Mouse (Mus musculus): ENCODE measurements around the gene Foxj1. TPM values are rescaled to one million over a fixed set of nuclear protein-coding genes. Genes with fewer than 3 reads are reported as not detected.

Foxj1 gene
- total RNA-seq (2012; rRNA removed) (0.67 and 2.6 TPM in 2 replicates), total RNA-seq (2014; rRNA removed) (2.0 and 3.0 TPM in 2 replicates), polyA plus RNA-seq (2012; ENCODE audit: insufficient read length, low read depth) (0.12 and 0.26 TPM in 2 replicates)

- peak within 1 kb of the TSS; percentile 41 to 58 (median 51) for H3K4me3 ChIP-seq (replicated peaks in 1 of 3; ENCODE audit: low read depth in 2 of 3, low read length in 2 of 3, poor library complexity in 1 of 3)
- dilution Hi-C loops (cut with MboI; ENCODE audit: extremely low pct_ligation_motif_present, extremely low pct_unique_long_range_greater_than_20kb, low sequenced_read_pairs), result no loop called here
- DNase-seq (ENCODE audit: extremely low read depth), result peak; percentile 97
- H3K9me3 ChIP-seq (replicated peaks; ENCODE audit: low read length), result no peaks in the 10 kb centered on the region
- peaks cover 16% of the 10 kb centered on the region for H3K27me3 ChIP-seq (replicated peaks)
- H3K79me2 ChIP-seq (replicated peaks; ENCODE audit: control insufficient read depth, extremely low read depth, insufficient read depth, poor library complexity, severe bottlenecking), result no peaks in the 10 kb centered on the region
- in situ Hi-C loops (cut with MboI; ENCODE audit: low pct_ligation_motif_present, low pct_unique_long_range_greater_than_20kb, low sequenced_read_pairs), result no loop called here
- H3K4me2 ChIP-seq (ENCODE audit: insufficient read depth, low read depth, poor library complexity, severe bottlenecking), result peak within 1 kb of the TSS; percentile 82
- peaks cover 7 to 11% of the 10 kb centered on the region in 2 experiments for H3K36me3 ChIP-seq (replicated peaks in 1 of 2; ENCODE audit: control insufficient read depth in 1 of 2, insufficient read depth in 1 of 2, low read length in 1 of 2)
- H3K4me1 ChIP-seq (ENCODE audit: control insufficient read depth in 1 of 2, insufficient read depth in 2 of 2), result peaks cover 28 to 75% of the 10 kb centered on the region in 2 experiments
- peak within 1 kb of the TSS; percentile 29 for H3K9ac ChIP-seq (ENCODE audit: insufficient read depth, low read depth)
- no peak within 1 kb of the TSS for H3K27ac ChIP-seq (ENCODE audit: insufficient read depth, low read depth)
- TF ChIP-seq USF2 (conservative IDR thresholded peaks at IDR 0.05; ENCODE audit: low read depth, low read length) (no peak), BHLHE40 (IDR thresholded peaks at IDR 0.05; ENCODE audit: low read depth, low read length) (no peak), HCFC1 (IDR thresholded peaks at IDR 0.05; ENCODE audit: low read depth, low read length) (peak; percentile 37), CHD2 (IDR thresholded peaks at IDR 0.05; ENCODE audit: low read length) (peak; percentile 83), TCF12 (IDR thresholded peaks at IDR 0.05; ENCODE audit: low read depth, low read length) (no peak), IRF4 (IDR thresholded peaks at IDR 0.05; ENCODE audit: low read depth, low read length) (peak; percentile 38; the same call in 1 of the 2 replicates), ETS1 (conservative IDR thresholded peaks at IDR 0.05; ENCODE audit: low read depth, low read length) (no peak), RAD21 (IDR thresholded peaks at IDR 0.05; ENCODE audit: low read depth, low read length) (peak; percentile 56), NRF1 (IDR thresholded peaks at IDR 0.05; ENCODE audit: low read depth, low read length) (no peak), JUND (conservative IDR thresholded peaks at IDR 0.05; ENCODE audit: low read depth, low read length) (no peak), NELFE (IDR thresholded peaks at IDR 0.05; ENCODE audit: low read depth, low read length) (peak; percentile 97), SMC3 (IDR thresholded peaks at IDR 0.05; ENCODE audit: low read depth, low read length) (peak; percentile 72), EP300 (IDR thresholded peaks at IDR 0.05; ENCODE audit: low read length) (no peak), MXI1 (IDR thresholded peaks at IDR 0.05; ENCODE audit: low read depth, low read length) (peak; percentile 100), POLR2A (IDR thresholded peaks at IDR 0.05; ENCODE audit: low read depth, low read length) (no peak), JUN (IDR thresholded peaks at IDR 0.05; ENCODE audit: insufficient read depth, low read depth, low read length) (no peak), UBTF (IDR thresholded peaks at IDR 0.05; ENCODE audit: low read depth, low read length) (0 out of 2 replicates have a peak, but pooled peaks have one; percentile 24), GABPA (IDR thresholded peaks at IDR 0.05; ENCODE audit: insufficient replicate concordance, low read depth, low read length) (no peak), ELF1 (IDR thresholded peaks at IDR 0.05; ENCODE audit: low read depth, low read length) (peak; percentile 69), ZKSCAN1 (IDR thresholded peaks at IDR 0.05; ENCODE audit: borderline replicate concordance, low read depth, low read length) (no peak), MAZ (IDR thresholded peaks at IDR 0.05; ENCODE audit: low read depth, low read length) (no peak), CTCF (conservative IDR thresholded peaks at IDR 0.05 in 1 of 2, IDR thresholded peaks at IDR 0.05 in 1 of 2; ENCODE audit: low read depth in 2 of 2, low read length in 2 of 2) (peak in 1 of 2 experiments; percentile 77; a peak in 3 of 4 replicates), SIN3A (IDR thresholded peaks at IDR 0.05; ENCODE audit: low read length) (peak; percentile 100), MEF2A (IDR thresholded peaks at IDR 0.05; ENCODE audit: borderline replicate concordance, low read depth, low read length) (peak; percentile 64)
Observed at GRCm38 (mm10) chr11:116335244-116336036, at the start of gene Foxj1. Gene Foxj1 (minus strand): TSS chr11:116335399.

All from CH12.LX (cell line).